Mouse (Mus musculus) cortical plate, adult 2 months (tissue): ENCODE measurements around the gene Prmt9.

ENCODE experiments used
- CTCF ChIP-seq: fragments of 200-500 bp; IDR thresholded peaks from 2 replicates; pipeline ENCODE4 v1.5.1; 2011; ENCODE audit warnings: mild to moderate bottlenecking, control low read depth, low read length; ENCODE audit not compliant: insufficient read depth; ENCODE audit errors: extremely low read depth
- POLR2A ChIP-seq: fragments of 200-500 bp; IDR thresholded peaks from 2 replicates; pipeline ENCODE4 v1.6.1; 2011; ENCODE audit warnings: mild to moderate bottlenecking, low read length, control low read depth; ENCODE audit not compliant: insufficient read depth; ENCODE audit errors: extremely low read depth

- no peak for TF ChIP-seq CTCF
- TF ChIP-seq POLR2A, result no peak
These were observed 12.4 kb upstream of the Prmt9 start for GRCm38 (mm10) chr8:77536821-77537220.
